Mouse (Mus musculus): ENCODE measurements around the gene Tet2. TPM values are rescaled to one million over a fixed set of nuclear protein-coding genes. Genes with fewer than 3 reads are reported as not detected.

Tet2 gene
- polyA plus RNA-seq, 1 experiment: not detected

DNA sequence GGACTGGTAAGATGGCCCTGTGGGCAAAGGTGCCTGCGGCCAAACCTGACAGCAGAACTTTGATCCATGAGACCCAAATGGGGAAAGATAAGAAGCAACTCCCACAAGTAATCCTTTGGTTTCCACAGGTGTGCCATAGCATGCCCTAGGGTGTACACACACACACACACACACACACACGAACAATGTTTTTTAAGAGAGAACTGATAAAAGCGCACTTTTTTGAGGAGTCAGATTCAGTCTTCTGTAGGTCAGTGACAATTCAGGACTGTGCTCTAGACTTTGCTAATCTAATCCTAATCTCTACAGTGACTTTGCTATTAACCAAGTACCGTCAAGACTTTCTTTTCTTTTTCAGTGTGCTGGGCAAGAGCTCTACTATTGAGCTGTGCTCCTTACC is 9.2 kb upstream of the Tet2 start:
- 97% methylated on average over 4 of the region's 4 CpGs for WGBS
- H3K27ac ChIP-seq (ENCODE audit: insufficient read depth, low read depth, low read length): no peak overlapping the region
- H3K4me3 ChIP-seq (ENCODE audit: insufficient read depth, low read depth, low read length): no peak overlapping the region
- no peaks in the 10 kb centered on the region for H3K4me1 ChIP-seq (ENCODE audit: control insufficient read depth, insufficient read depth, low read length)
- TF ChIP-seq CTCF (IDR thresholded peaks at IDR 0.05; ENCODE audit: insufficient read depth, low read depth, low read length) (no peak), POLR2A (IDR thresholded peaks at IDR 0.05; ENCODE audit: insufficient read depth, low read depth, low read length) (no peak)

DNA sequence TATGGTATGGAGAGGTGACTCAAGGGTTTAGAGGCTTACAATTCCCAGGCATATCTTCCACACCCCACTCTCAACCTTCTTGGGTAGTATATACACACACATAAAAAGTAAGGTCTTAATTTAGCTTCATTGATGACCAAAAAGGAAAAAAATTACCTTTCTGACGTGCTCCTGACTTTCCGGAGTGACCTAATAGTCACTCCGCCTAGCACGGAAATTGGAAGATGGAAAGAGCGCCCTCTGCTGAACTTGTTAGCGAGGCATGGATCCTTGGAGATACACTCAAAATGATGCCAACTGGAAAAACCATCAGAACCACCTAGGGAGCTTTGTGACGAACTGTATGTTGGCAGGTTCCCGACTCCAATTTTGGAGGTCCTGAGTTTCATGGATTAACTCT is 7.0 kb upstream of the Tet2 start:
- no peak for TF ChIP-seq CTCF (IDR thresholded peaks at IDR 0.05; ENCODE audit: insufficient read depth, low read depth, low read length)
- TF ChIP-seq POLR2A (IDR thresholded peaks at IDR 0.05; ENCODE audit: insufficient read depth, low read depth, low read length): no peak

DNA sequence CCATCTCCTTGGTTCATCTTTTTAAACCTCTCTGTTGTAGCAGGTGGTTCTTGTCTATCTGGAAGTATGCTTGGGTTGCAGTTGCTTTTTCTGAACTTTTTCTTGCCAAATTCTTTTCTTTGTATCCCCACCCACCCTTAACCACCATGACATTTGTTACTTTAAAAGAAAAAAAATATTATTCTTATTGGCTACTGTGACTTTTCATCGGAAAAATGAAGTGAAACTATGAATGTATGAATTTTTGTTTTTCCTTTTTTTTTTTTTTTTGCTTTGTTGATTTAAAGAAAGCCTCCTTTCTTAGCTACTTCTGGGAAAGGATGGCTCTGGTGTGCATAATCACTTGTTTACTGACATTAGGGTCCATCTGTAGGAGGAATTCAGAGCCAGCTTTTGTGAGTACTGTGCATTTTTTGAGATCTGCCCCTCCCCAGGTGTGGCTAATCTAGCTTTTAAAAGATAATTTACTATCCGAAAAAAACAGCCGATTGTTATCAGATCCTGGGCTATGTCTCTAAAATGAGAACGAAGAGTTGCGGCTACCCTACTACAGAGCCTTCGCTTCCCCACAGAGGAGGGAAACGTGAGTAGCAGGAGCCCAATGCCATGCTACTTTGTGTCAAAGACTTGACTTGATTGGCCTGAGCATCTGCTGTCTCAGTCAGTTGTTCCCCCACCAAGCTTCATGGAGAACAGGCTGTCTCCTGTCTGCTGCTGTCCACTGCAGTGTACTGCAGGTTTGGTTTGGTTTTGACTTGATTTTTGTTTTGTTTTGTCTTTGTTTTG is 4.6 kb upstream of the Tet2 start:
- WGBS: 76% methylated on average over 7 of the region's 7 CpGs
- H3K27ac ChIP-seq (ENCODE audit: insufficient read depth, low read depth, low read length): no peak overlapping the region
- no peaks in the 10 kb centered on the region for H3K4me1 ChIP-seq (ENCODE audit: control insufficient read depth, insufficient read depth, low read length)
- no peak overlapping the region for H3K4me3 ChIP-seq (ENCODE audit: insufficient read depth, low read depth, low read length)
- TF ChIP-seq POLR2A (IDR thresholded peaks at IDR 0.05; ENCODE audit: insufficient read depth, low read depth, low read length) (no peak), CTCF (IDR thresholded peaks at IDR 0.05; ENCODE audit: insufficient read depth, low read depth, low read length) (no peak)

More for the DNA sequence above, 7.0 kb upstream of the Tet2 start:
- WGBS: 77% methylated on average over 8 of the region's 8 CpGs
- no peak overlapping the region for H3K27ac ChIP-seq (ENCODE audit: insufficient read depth, low read depth, low read length)
- H3K4me1 ChIP-seq (ENCODE audit: control insufficient read depth, insufficient read depth, low read length): no peaks in the 10 kb centered on the region
- H3K4me3 ChIP-seq (ENCODE audit: insufficient read depth, low read depth, low read length): no peak overlapping the region

- Histone ChIP-seq H3K4me3 (ENCODE audit: insufficient read depth, low read depth, low read length) (no peak overlapping the region), H3K27ac (ENCODE audit: insufficient read depth, low read depth, low read length) (no peak overlapping the region), H3K4me1 (ENCODE audit: control insufficient read depth, insufficient read depth, low read length) (no peaks in the 10 kb centered on the region)
- 60% methylated on average over 2 of the region's 2 CpGs for WGBS
- no peak for TF ChIP-seq POLR2A (IDR thresholded peaks at IDR 0.05; ENCODE audit: insufficient read depth, low read depth, low read length)
Observed at GRCm38 (mm10) chr3:133548613-133549012, 3.7 kb upstream of the Tet2 start.

- TF ChIP-seq CTCF (IDR thresholded peaks at IDR 0.05; ENCODE audit: insufficient read depth, low read depth, low read length): no peak
- no peak for TF ChIP-seq POLR2A (IDR thresholded peaks at IDR 0.05; ENCODE audit: insufficient read depth, low read depth, low read length)
- 72% methylated on average over 2 of the region's 2 CpGs for WGBS
- H3K4me3 ChIP-seq (ENCODE audit: insufficient read depth, low read depth, low read length): no peak overlapping the region
- H3K27ac ChIP-seq (ENCODE audit: insufficient read depth, low read depth, low read length): no peak overlapping the region
- H3K4me1 ChIP-seq (ENCODE audit: control insufficient read depth, insufficient read depth, low read length): no peaks in the 10 kb centered on the region
Observed at GRCm38 (mm10) chr3:133546790-133547189, 1.9 kb upstream of the Tet2 start.

GRCm38 (mm10) chr3:133545304-133545666 is 346 bp upstream of the Tet2 start:
- no peak for TF ChIP-seq CTCF (IDR thresholded peaks at IDR 0.05; ENCODE audit: insufficient read depth, low read depth, low read length)
- no peak for TF ChIP-seq POLR2A (IDR thresholded peaks at IDR 0.05; ENCODE audit: insufficient read depth, low read depth, low read length)
- H3K27ac ChIP-seq (ENCODE audit: insufficient read depth, low read depth, low read length): peak overlapping the region; percentile 92; the same call in 1 of the 2 replicates
- no peaks in the 10 kb centered on the region for H3K4me1 ChIP-seq (ENCODE audit: control insufficient read depth, insufficient read depth, low read length)
- H3K4me3 ChIP-seq (ENCODE audit: insufficient read depth, low read depth, low read length): peak overlapping the region; percentile 60
- 22% methylated on average over 6 of the region's 6 CpGs for WGBS

DNA sequence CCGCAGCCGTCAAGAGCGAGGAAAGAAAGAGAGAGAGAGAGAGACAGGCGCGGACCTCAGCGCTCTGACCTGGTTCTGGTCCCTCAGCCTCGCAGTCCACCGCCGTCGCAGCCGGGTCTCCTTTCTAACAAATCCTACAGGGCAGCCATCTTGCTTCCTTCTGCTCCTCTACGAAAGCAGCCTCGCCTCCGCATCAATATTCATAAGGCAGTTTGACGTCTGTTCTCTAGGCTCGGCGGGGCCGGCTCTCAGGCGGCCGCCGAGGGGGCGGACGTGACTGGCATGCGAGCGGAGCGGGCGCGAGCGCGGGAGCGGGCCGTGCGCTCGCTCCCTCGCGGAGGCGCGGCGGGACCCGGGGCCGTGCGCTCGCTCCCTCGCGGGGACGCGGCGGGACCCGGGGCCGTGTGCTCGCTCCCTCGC is 798 bp downstream of the Tet2 start:
- no peak for TF ChIP-seq CTCF (IDR thresholded peaks at IDR 0.05; ENCODE audit: insufficient read depth, low read depth, low read length)
- TF ChIP-seq POLR2A (IDR thresholded peaks at IDR 0.05; ENCODE audit: insufficient read depth, low read depth, low read length): peak; percentile 55; the same call in 1 of the 2 replicates
- Histone ChIP-seq H3K4me3 (ENCODE audit: insufficient read depth, low read depth, low read length) (peak overlapping the region; percentile 60), H3K27ac (ENCODE audit: insufficient read depth, low read depth, low read length) (peak overlapping the region; percentile 92), H3K4me1 (ENCODE audit: control insufficient read depth, insufficient read depth, low read length) (0 out of 2 replicates have a peak, but pooled peaks cover 2% of the 10 kb centered on the region)
- under 1% methylated on average over 52 of the region's 52 CpGs for WGBS

- H3K27ac ChIP-seq (ENCODE audit: insufficient read depth, low read depth, low read length): peak overlapping the region; percentile 92
- H3K4me3 ChIP-seq (ENCODE audit: insufficient read depth, low read depth, low read length): peak overlapping the region; percentile 60
- under 1% methylated on average over 21 of the region's 21 CpGs for WGBS
- TF ChIP-seq POLR2A (IDR thresholded peaks at IDR 0.05; ENCODE audit: insufficient read depth, low read depth, low read length): no peak
- no peak for TF ChIP-seq CTCF (IDR thresholded peaks at IDR 0.05; ENCODE audit: insufficient read depth, low read depth, low read length)
- 0 out of 2 replicates have a peak, but pooled peaks cover 2% of the 10 kb centered on the region for H3K4me1 ChIP-seq (ENCODE audit: control insufficient read depth, insufficient read depth, low read length)
Observed at GRCm38 (mm10) chr3:133543101-133544020, 1.6 kb downstream of the Tet2 start.

DNA sequence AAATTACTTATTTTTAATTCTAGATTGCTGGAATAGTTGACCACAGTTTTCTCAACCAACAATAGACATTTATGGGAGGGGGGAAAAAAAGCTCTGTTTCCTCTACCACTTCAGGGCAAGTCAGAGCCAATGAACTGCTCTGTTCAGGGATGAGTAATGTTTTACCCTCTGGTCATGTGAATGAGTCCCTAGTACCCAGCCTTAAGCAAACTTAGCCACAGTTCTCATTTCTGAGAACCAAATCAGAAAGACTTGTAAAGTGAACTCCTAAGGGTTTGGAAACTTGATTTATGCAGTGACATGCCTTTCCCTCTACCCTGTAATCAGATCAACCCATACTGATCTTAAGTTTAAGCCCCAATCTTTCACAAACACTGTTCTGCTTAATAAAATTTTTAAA is 2.9 kb downstream of the Tet2 start:
- Histone ChIP-seq H3K4me3 (ENCODE audit: insufficient read depth, low read depth, low read length) (no peak overlapping the region), H3K27ac (ENCODE audit: insufficient read depth, low read depth, low read length) (no peak overlapping the region), H3K4me1 (ENCODE audit: control insufficient read depth, insufficient read depth, low read length) (0 out of 2 replicates have a peak, but pooled peaks cover 2% of the 10 kb centered on the region)
- TF ChIP-seq POLR2A (IDR thresholded peaks at IDR 0.05; ENCODE audit: insufficient read depth, low read depth, low read length) (no peak), CTCF (IDR thresholded peaks at IDR 0.05; ENCODE audit: insufficient read depth, low read depth, low read length) (no peak)
